10 mouse cellular contexts compared by ENCODE assay signal in the genomic region with DNA sequence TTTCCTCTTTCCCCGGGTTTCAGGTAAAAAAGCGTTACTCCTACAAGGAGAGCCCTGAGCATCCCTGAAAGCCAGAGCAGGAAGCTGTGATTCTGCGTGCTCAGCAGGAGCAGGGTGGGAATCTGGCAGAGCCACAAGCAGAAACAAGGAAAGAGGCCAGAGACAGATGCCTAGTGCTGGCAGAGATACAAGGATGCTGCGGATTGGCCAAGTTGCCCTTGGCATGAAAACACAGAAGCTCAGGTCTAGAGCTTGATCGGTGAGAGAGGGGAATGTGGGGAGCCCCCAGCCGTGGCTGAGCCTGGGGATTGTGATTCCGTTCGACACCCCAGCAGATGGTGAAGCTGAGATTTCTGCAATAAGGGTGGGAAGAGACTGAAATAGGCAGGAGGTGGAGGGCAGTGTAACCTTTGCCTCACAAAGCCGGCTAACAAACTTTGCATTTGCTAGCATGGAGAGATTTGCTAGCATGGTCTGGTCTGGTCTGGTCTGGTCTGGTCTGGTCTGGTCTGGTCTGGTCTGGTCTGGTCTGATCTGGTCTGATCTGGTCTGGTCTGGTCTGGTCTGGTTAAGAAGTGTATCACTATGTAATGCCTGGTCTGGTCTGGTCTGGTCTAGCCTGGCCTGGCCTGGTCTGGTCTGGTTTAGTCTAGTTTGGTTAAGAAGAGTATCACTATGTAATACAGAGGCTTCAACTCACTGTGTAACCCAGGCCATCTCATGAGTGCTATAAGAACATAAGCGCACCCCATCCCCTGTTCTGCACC. TPM values are rescaled to one million over a fixed set of nuclear protein-coding genes. Genes with fewer than 3 reads are reported as not detected.
A peak's percentile ranks its signal among the peaks of the same experiment; 100 is the strongest.
DNase-seq lines count a peak whose midpoint lies in the region; ATAC-seq and TF ChIP-seq lines count a peak whose summit lies in the region.
"Had no signal": no experiment of that assay in that cellular context is flagged by ENCODE, and none has a peak within 500 bp of the region (broad histone marks: within the 10 kb centered on the region; RNA-seq: fewer than 3 reads in every experiment).

No protein-coding gene starts in this region.

- 81% methylated on average over 10 of the region's 10 CpGs for WGBS in hindbrain, embryonic 10.5 days
- WGBS in hindbrain, embryonic 11.5 days = 75% methylated on average over 10 of the region's 10 CpGs
- WGBS in lung, adult 2 months = 73% methylated on average over 10 of the region's 10 CpGs
- WGBS in intestine, postnatal 0 days = 73% methylated on average over 10 of the region's 10 CpGs

- H3K9ac ChIP-seq in hindbrain, embryonic 11.5 days (ENCODE audit: low read depth, low read length) = no peak overlapping the region
- H3K9ac ChIP-seq in intestine, postnatal 0 days (ENCODE audit: low read depth, low read length) = no peak overlapping the region

- no peak for TF ChIP-seq POLR2A in lung, adult 2 months (IDR thresholded peaks at IDR 0.05; ENCODE audit: borderline replicate concordance, extremely low read depth, low read depth, low read length)

- no peak overlapping the region for H3K4me3 ChIP-seq in hindbrain, embryonic 10.5 days
- H3K4me3 ChIP-seq in hindbrain, embryonic 11.5 days (ENCODE audit: low read depth, low read length) = no peak overlapping the region
- H3K4me3 ChIP-seq in layer of hippocampus, adult 2 months = no peak overlapping the region
- H3K4me3 ChIP-seq in lung, adult 2 months (replicated peaks; ENCODE audit: extremely low read depth, low read depth, low read length) = no peak overlapping the region
- H3K4me3 ChIP-seq in intestine, postnatal 0 days (ENCODE audit: low read depth, low read length) = no peak overlapping the region

- ATAC-seq in hindbrain, embryonic 11.5 days (ENCODE audit: low FRiP score) = no peak
- no peak for ATAC-seq in intestine, postnatal 0 days

- no peaks in the 10 kb centered on the region for H3K9me3 ChIP-seq in hindbrain, embryonic 10.5 days
- H3K9me3 ChIP-seq in hindbrain, embryonic 11.5 days (ENCODE audit: control insufficient read depth, low read length) = no peaks in the 10 kb centered on the region
- H3K9me3 ChIP-seq in intestine, postnatal 0 days (ENCODE audit: control insufficient read depth) = no peaks in the 10 kb centered on the region
- H3K9me3 ChIP-seq: G1E had no signal

- 0 out of 2 replicates have a peak, but pooled peaks cover 3% of the 10 kb centered on the region for H3K27me3 ChIP-seq in hindbrain, embryonic 10.5 days (ENCODE audit: insufficient read depth, poor library complexity, severe bottlenecking)
- H3K27me3 ChIP-seq in hindbrain, embryonic 11.5 days (ENCODE audit: control insufficient read depth, insufficient read depth, low read length) = no peaks in the 10 kb centered on the region
- no peaks in the 10 kb centered on the region for H3K27me3 ChIP-seq in intestine, postnatal 0 days (replicated peaks; ENCODE audit: control insufficient read depth, insufficient read depth, low read length)

- peaks cover 19% of the 10 kb centered on the region for H3K4me1 ChIP-seq in hindbrain, embryonic 10.5 days (replicated peaks)
- H3K4me1 ChIP-seq in hindbrain, embryonic 11.5 days (replicated peaks; ENCODE audit: control insufficient read depth, insufficient read depth, low read length) = no peaks in the 10 kb centered on the region
- H3K4me1 ChIP-seq in lung, adult 2 months (ENCODE audit: control insufficient read depth, insufficient read depth, low read length) = no peaks in the 10 kb centered on the region
- H3K4me1 ChIP-seq in intestine, postnatal 0 days (replicated peaks; ENCODE audit: control insufficient read depth, insufficient read depth, low read length) = no peaks in the 10 kb centered on the region

- H3K27ac ChIP-seq in hindbrain, embryonic 10.5 days = peak overlapping the region; percentile 31; the same call in 1 of the 2 replicates
- no peak overlapping the region for H3K27ac ChIP-seq in hindbrain, embryonic 11.5 days (ENCODE audit: low read depth, low read length)
- no peak overlapping the region; the same call in 1 of the 2 replicates for H3K27ac ChIP-seq in layer of hippocampus, adult 2 months
- H3K27ac ChIP-seq in intestine, postnatal 0 days (ENCODE audit: low read depth, low read length) = no peak overlapping the region
- H3K27ac ChIP-seq: kidney, postnatal 0 days had no signal

- DNase-seq in hindbrain, embryonic 10.5 days (ENCODE audit: low spot score) = no peak
- DNase-seq in hindbrain, embryonic 11.5 days (ENCODE audit: low spot score) = no peak
- peak; percentile 93 for DNase-seq in cerebellum, adult 9-11 months
- DNase-seq in layer of hippocampus, adult 2 months (ENCODE audit: low spot score in 2 of 2) = peak; percentile 38 to 63
- peak; percentile 66 for DNase-seq in right cerebral cortex, adult 18-20 months
- no peak for DNase-seq in urinary bladder, adult 2 months (ENCODE audit: low spot score)
- DNase-seq in lung, adult 2 months = no peak

- no peak overlapping the region for H3K4me2 ChIP-seq in hindbrain, embryonic 11.5 days (replicated peaks; ENCODE audit: low read depth, low read length)
- no peak overlapping the region for H3K4me2 ChIP-seq in intestine, postnatal 0 days (replicated peaks; ENCODE audit: low read depth)

- no peaks in the 10 kb centered on the region for H3K36me3 ChIP-seq in hindbrain, embryonic 10.5 days
- H3K36me3 ChIP-seq in hindbrain, embryonic 11.5 days (ENCODE audit: control insufficient read depth, insufficient read depth, low read length) = no peaks in the 10 kb centered on the region
- no peaks in the 10 kb centered on the region for H3K36me3 ChIP-seq in intestine, postnatal 0 days (ENCODE audit: control insufficient read depth, insufficient read depth)
- H3K36me3 ChIP-seq: G1E had no signal

- TF ChIP-seq CTCF in layer of hippocampus, adult 2 months (conservative IDR thresholded peaks at IDR 0.05) = no peak
- no peak for TF ChIP-seq CTCF in lung, adult 2 months (IDR thresholded peaks at IDR 0.05; ENCODE audit: insufficient read depth, low read length)
- no peak for TF ChIP-seq CTCF in intestine, postnatal 0 days (IDR thresholded peaks at IDR 0.05; ENCODE audit: low read depth)

RNA-seq across cellular contexts. Expression of a gene that starts 50.4 kb away (rescaled TPM):
- polyA plus RNA-seq in hindbrain, embryonic 10.5 days (2016; fragmentation: Nextera tagmentation; extraction: Ambion mirVana) = 3.2 and 4.7 TPM in 2 replicates
- polyA plus RNA-seq in hindbrain, embryonic 11.5 days (2014; fragmentation: Nextera tagmentation; extraction: Ambion mirVana) = 2.7 and 4.6 TPM in 2 replicates
- 10 to 100 TPM; 14.0 to 16.0 TPM for total RNA-seq in layer of hippocampus, adult 2 months (2021)
- polyA plus RNA-seq in urinary bladder, adult 2 months (2012; rRNA removed) = 0.63 and 0.91 TPM in 2 replicates
- 4.8 and 5.6 TPM in 2 replicates for polyA plus RNA-seq in lung, adult 2 months (2012; rRNA removed)
- 0.35 and 0.52 TPM in 2 replicates for polyA plus RNA-seq in intestine, postnatal 0 days (2015; fragmentation: Nextera tagmentation; extraction: Ambion mirVana)
- polyA plus RNA-seq: G1E had no signal

Comparison
In these comparisons a context has a peak if more than half of its experiments do, and no peak if none do; other contexts are left out.
1. DNase-seq: peak in cerebellum, adult 9-11 months (single experiment), layer of hippocampus, adult 2 months (2 of 2) and right cerebral cortex, adult 18-20 months (single experiment); none in hindbrain, embryonic 10.5 days (single experiment), hindbrain, embryonic 11.5 days (single experiment), urinary bladder, adult 2 months (single experiment) and lung, adult 2 months (single experiment).